Mouse (Mus musculus) right cerebral cortex, postnatal 14 days (tissue): ENCODE results near the gene Nt5c2.
"Not testable (repeated sequence)": the region's sequence is repeated elsewhere in the genome, so short reads cannot be mapped to it uniquely, and the experiment has no call there.

ENCODE experiments used
- DNase-seq: peaks from one replicate; pipeline ENCODE4 v3.0.0; 2022

Gene Nt5c2

DNA sequence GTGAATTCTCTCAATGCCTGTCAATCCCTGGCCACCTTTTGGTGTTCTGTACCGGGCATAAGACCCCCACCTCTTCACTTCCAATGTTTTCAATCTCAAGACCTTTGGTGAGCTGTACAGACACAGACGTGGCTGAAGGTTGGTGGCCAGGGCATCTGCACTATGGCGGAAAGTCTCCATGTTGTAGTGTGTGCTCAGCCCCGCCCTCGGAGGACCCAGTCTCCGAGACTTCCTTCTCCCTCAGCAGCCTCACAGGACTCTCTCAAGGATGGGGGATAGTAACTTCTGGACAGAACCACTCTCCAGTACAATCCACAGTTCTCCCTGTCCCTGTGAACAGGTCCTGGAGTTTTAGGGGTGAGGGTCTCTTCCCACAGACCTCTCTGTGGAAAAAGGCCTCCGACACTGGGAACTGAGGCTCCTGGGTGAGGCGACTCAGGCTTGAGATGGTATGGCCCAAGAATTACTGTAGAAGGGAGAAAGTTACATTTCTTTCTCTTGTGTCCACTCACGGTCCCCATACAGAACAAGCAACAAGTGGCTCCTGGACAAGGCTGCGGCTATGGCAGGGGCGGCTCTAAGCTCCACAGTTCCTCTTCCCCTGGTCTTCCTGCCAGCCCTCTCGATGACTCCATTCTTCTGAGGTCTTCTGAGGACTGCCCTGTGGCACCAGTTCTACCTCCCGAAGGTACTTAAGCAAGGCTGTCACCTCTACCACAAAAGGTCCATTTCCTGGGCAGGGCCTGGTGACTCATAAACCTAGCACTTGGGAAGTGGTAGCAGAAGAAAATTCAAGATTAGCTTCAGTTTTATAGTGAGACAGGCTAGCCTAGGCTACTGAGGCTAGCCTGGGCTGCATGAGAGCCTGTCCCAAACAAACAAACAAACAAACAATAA is 30.0 kb downstream of the Nt5c2 start:
- DNase-seq = no peak

DNA sequence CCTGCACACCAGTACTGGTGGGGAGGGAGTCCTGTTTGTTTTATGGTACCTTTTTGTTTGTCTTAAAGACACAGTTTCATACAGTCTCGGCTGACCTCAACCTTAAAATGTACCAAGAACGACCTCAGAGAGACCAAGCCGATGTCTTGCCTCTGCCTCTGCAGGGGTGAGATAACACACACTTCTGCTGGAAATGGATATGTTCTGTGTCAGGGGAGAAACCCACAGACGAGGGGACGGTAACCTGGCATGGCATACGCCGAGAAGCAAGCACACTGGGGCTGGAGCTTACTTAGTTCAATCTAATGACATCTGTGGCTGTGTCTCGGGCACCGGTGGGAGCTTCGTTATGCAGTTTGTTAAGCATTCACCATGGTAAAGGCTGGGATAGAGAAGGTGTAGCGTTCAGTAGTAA is 31.0 kb downstream of the Nt5c2 start:
- no peak for DNase-seq

DNA sequence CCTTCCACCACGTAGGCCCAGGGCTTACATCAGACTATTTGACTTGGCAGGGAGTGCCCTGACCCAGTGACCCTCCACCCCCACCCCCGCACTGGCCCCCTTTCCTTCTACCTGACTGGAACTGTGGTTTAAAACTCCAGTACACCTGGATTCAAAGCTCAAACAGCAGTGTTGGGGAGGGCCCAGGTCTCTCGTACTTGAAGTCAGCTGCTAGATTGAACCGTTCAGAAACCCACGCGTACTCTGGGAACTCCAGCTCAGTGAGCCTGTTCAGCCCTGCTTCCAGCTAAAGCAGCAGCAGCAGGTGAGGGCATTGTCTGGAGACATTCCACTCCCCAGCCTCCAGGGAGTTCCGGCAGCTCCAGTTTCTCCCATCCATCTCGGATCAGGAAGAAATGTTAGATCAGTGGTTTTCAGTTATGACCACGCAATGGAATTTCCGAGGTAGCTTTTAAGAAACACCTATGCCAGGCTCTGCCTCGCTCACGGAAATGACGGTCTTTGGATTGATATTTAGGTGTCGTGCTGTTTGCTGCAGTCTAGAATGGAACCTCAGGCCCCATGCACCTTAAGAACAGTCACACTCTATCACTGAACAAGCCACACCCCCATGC is 31.5 kb downstream of the Nt5c2 start:
- no peak for DNase-seq

- no peak for DNase-seq
These were observed 33.5 kb downstream of the Nt5c2 start for GRCm38 (mm10) chr19:46981462-46981861.

GRCm38 (mm10) chr19:46979781-46980105 is 35.2 kb downstream of the Nt5c2 start:
- DNase-seq = no peak

GRCm38 (mm10) chr19:46978920-46979780 is 35.8 kb downstream of the Nt5c2 start:
- no peak for DNase-seq

- DNase-seq = not testable (repeated sequence)
These were observed 36.9 kb downstream of the Nt5c2 start for GRCm38 (mm10) chr19:46978069-46978468.

DNA sequence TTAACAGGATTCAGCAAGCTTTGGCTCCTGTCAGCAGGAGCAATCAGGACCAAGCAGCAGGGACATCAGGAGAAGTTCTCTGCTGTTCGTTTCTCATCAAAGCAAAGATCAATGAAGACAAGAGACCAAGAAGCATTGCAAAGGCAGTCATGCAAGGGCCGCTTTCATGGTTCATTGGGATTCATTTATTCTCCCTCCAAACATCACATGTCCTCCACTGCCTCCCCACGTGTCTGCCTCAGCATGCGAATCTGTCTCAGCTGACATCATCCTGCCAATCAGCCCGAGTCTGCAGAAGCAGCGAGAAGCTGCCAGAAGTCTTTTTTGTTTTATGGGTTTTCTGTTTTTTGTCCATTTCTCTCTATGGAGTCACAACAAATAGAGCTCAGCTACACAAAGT is 37.5 kb downstream of the Nt5c2 start:
- no peak for DNase-seq

GRCm38 (mm10) chr19:46976743-46977142 is 38.2 kb downstream of the Nt5c2 start:
- no peak for DNase-seq

GRCm38 (mm10) chr19:46975997-46976396 is 39.0 kb downstream of the Nt5c2 start:
- no peak for DNase-seq

- no peak for DNase-seq
These were observed 39.4 kb downstream of the Nt5c2 start for GRCm38 (mm10) chr19:46975565-46975964.

DNA sequence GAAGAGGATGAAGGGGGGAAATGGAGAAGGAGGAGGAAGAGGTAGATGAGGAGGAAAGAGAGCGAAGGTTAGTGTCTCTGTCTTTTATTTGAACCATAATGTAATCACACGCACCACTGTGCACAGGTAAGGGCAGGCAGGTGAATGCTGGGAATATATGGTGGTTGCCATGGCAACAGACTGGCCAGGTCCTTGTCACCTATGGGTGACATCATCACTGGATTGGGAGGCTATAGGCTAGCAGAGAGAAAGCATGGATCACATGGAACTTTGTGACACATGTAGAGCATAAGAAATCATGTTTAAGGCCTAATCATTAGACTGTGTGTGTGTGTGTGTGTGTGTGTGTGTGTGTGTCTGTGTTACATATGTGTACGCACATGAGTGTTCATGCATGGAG is 42.8 kb downstream of the Nt5c2 start:
- no peak for DNase-seq

GRCm38 (mm10) chr19:46971712-46972111 is 43.2 kb downstream of the Nt5c2 start:
- DNase-seq = no peak

GRCm38 (mm10) chr19:46971051-46971689 is 43.8 kb downstream of the Nt5c2 start:
- DNase-seq = no peak

DNA sequence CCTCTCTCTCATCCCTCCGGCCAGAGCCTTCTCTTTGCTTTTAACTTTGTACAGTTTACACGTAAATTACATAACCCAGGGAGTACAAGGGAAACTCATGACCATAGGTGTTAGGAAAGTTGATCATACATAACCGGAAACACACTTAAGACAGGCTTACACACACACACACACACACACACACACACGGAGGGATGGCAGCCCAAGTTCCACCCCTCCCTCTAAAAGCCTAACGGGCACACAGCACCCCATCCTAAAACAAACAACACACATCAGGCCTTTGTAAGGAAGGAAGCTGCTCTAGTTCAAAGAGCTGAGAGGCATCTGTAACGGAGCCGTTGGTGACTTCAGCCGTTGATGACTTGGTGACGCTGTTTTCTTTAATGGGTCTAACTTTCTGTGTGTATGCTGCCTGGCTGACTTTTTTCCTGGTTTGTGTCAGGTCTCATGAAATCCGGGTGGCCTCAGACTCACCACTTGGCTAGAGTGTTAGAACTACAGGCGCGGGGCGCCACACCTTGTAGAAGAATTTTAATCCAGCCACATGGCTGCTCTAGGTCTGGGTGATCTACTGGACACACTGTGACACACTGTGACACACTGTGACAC is 44.7 kb downstream of the Nt5c2 start:
- DNase-seq = no peak

DNA sequence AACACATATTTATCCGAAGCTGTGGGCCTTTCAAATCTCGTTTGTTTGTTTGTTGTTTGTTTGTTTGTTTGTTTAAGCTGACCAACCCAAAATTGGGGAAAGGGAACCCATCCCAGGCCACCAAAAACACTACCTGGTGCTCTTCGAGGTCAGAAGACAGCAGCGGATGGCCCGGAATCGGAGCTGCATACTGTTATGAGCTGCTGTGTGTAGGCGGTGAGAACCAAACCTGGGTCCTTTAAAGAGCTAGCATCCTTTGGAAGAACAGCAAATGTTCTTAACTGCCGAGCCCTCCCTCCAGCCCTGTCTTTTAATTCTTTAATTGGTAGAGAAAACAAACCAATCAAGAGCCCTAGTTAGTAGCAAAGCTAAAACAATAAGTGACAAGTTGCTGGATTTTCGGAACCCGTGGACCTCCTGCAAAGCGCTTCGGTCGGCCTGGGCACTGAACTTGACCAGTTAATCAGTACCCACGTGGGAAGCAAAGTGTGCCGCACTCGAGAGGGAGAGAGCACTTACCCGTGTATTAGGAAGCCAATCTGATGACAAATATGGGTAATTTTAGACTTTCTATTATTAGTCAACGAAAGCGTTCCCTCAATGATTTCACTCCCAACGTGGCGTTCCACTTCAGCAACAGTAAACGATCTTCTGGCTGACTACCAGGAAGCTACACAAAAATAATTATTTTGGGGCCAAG is 45.5 kb downstream of the Nt5c2 start:
- DNase-seq = no peak

DNA sequence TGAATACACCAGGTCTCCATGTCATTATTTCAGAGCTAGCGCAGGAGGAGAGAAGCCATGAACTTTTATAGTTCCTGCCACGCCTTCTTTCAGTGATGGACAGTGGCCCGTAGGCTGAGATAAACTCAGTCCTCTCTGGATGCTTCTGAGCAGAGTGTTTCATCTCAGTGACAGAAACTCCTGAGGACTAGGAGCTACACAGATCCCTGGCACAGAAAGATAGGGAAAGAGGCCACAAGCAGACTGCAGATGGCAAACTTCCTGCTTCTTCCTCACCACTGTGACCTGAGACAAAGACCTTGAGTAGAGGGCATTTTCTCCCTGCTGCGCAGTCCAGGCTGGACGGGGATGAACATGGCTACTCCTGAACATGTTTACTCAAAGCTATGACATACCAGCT is 46.1 kb downstream of the Nt5c2 start:
- DNase-seq = no peak

- DNase-seq = no peak
These were observed 47.1 kb downstream of the Nt5c2 start for GRCm38 (mm10) chr19:46967861-46968260.

DNA sequence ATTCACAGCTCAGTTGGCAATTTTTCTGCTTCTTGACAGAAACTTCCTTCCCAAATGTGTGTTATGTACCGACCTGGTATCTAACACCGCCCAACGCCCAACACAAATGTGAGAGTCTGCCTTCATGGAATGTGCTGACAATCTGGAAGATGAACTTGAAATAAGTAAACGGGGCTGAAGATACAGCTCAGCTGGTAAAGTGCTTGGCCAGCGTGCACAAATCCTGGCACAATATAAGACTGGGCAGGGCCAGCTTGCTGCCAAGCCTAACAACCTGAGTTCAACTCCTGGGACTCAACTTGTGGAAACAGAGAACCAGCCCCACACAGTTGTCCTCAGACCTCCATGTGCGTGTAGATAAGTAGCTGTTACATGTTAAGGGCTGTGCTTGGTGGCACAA is 48.6 kb downstream of the Nt5c2 start:
- DNase-seq = no peak

DNA sequence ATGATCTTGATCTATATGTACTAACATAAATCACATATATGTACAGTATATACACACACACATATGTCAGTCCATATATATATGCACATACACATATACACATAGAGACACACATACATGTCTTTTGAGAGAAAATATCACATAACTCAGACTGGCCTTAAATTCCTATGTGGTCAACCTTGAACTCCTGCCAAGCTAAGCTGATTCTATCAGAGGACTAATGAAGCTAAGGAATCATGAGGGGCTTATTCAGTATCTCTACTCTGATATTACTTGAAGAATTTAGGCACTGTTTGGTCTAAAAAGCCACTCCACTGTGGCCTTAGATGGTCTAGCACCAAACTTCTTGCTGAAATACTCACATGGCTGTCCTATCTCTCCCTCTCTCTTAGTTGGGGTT is 49.5 kb downstream of the Nt5c2 start:
- no peak for DNase-seq

GRCm38 (mm10) chr19:46964353-46964752 is 50.6 kb downstream of the Nt5c2 start:
- no peak for DNase-seq

GRCm38 (mm10) chr19:46963440-46963839 is 51.5 kb downstream of the Nt5c2 start:
- DNase-seq = no peak
